Mouse (Mus musculus) olfactory bulb, adult 2 months (tissue): ENCODE data around the gene Pgpep1. TPM values are rescaled to one million over a fixed set of nuclear protein-coding genes. Genes with fewer than 3 reads are reported as not detected.

Experiments
- H3K27ac ChIP-seq: fragments of 200-500 bp; 2 replicates; pipeline ENCODE4 v1.5.1; 2012; ENCODE audit warnings: low read depth, low read length; ENCODE audit not compliant: insufficient read depth
- H3K4me1 ChIP-seq: fragments of 200-500 bp; 2 replicates; pipeline ENCODE4 v1.6.1; 2012; ENCODE audit warnings: low read length; ENCODE audit not compliant: control insufficient read depth, insufficient read depth
- H3K4me3 ChIP-seq: fragments of 200-500 bp; 2 replicates; pipeline ENCODE4 v1.5.1; 2012; ENCODE audit warnings: mild to moderate bottlenecking, low read depth, low read length, moderate library complexity; ENCODE audit not compliant: insufficient read depth
- CTCF ChIP-seq: fragments of 200-500 bp; IDR thresholded peaks from 2 replicates; pipeline ENCODE4 v1.5.1; 2012; ENCODE audit warnings: low read depth, mild to moderate bottlenecking, low read length, moderate library complexity; ENCODE audit not compliant: insufficient read depth
- POLR2A ChIP-seq: fragments of 200-500 bp; IDR thresholded peaks from 2 replicates; pipeline ENCODE4 v1.6.1; 2012; ENCODE audit warnings: mild to moderate bottlenecking, low read depth, low read length, moderate library complexity; ENCODE audit not compliant: insufficient read depth
- WGBS: fragments of 180-500 bp; shearing (Covaris S2); methylation state at CpG from one replicate; pipeline ENCODE4 v1.1.7; 2018; 5-methylcytosine and 5-hydroxymethylcytosine counted together
- polyA plus RNA-seq: library from polyadenylated mRNA; stranded (reverse); fragments of >200 nt; gene quantifications from 2 replicates; pipeline ENCODE4 v1.2.4, GENCODE M21; 2012; ENCODE audit warnings: low replicate concordance; ENCODE audit not compliant: missing spikeins, insufficient read depth, insufficient read length

Pgpep1 gene
- polyA plus RNA-seq, 1 experiment = not detected

- WGBS = 93% methylated on average over 3 of the region's 3 CpGs
- TF ChIP-seq CTCF (no peak), POLR2A (no peak)
- no peak overlapping the region for H3K4me3 ChIP-seq
- H3K27ac ChIP-seq = no peak overlapping the region
- H3K4me1 ChIP-seq = peaks cover 27% of the 10 kb centered on the region
Observed at GRCm38 (mm10) chr8:70680039-70680438, 19.9 kb upstream of the Pgpep1 start.

- 91% methylated on average over 4 of the region's 4 CpGs for WGBS
- no peak overlapping the region for H3K4me3 ChIP-seq
- no peak overlapping the region for H3K27ac ChIP-seq
- no peak for TF ChIP-seq CTCF
- TF ChIP-seq POLR2A = no peak
- H3K4me1 ChIP-seq = peaks cover 28% of the 10 kb centered on the region
Observed at GRCm38 (mm10) chr8:70679404-70679803, 19.2 kb upstream of the Pgpep1 start.

GRCm38 (mm10) chr8:70678679-70679078 is 18.5 kb upstream of the Pgpep1 start:
- TF ChIP-seq POLR2A (no peak), CTCF (no peak)
- Histone ChIP-seq H3K4me3 (no peak overlapping the region), H3K4me1 (peaks cover 25% of the 10 kb centered on the region), H3K27ac (no peak overlapping the region)

- Histone ChIP-seq H3K27ac (no peak overlapping the region), H3K4me3 (no peak overlapping the region), H3K4me1 (peaks cover 22% of the 10 kb centered on the region)
- WGBS = 92% methylated on average over 15 of the region's 15 CpGs
- TF ChIP-seq CTCF (no peak), POLR2A (no peak)
Observed at GRCm38 (mm10) chr8:70677451-70678080, 17.4 kb upstream of the Pgpep1 start.

GRCm38 (mm10) chr8:70675336-70675735 is 15.1 kb upstream of the Pgpep1 start:
- 92% methylated on average over 1 of the region's 1 CpGs for WGBS
- Histone ChIP-seq H3K27ac (no peak overlapping the region), H3K4me3 (no peak overlapping the region), H3K4me1 (peaks cover 17% of the 10 kb centered on the region)
- TF ChIP-seq CTCF (no peak), POLR2A (no peak)

GRCm38 (mm10) chr8:70674716-70675115 is 14.5 kb upstream of the Pgpep1 start:
- Histone ChIP-seq H3K27ac (no peak overlapping the region), H3K4me3 (no peak overlapping the region), H3K4me1 (peaks cover 17% of the 10 kb centered on the region)
- 58% methylated on average over 4 of the region's 4 CpGs for WGBS
- no peak for TF ChIP-seq POLR2A
- TF ChIP-seq CTCF = no peak

- H3K4me1 ChIP-seq = peaks cover 17% of the 10 kb centered on the region
- no peak for TF ChIP-seq POLR2A
- WGBS = 90% methylated on average over 3 of the region's 3 CpGs
- H3K27ac ChIP-seq = peak overlapping the region; percentile 81
- H3K4me3 ChIP-seq = no peak overlapping the region
Observed at GRCm38 (mm10) chr8:70674109-70674508, 13.9 kb upstream of the Pgpep1 start.

GRCm38 (mm10) chr8:70673079-70673856 is 13.1 kb upstream of the Pgpep1 start, which contains the start of gene Lsm4:
TSS of gene Lsm4 (plus strand) at chr8:70673248.
- peak; percentile 82 for TF ChIP-seq CTCF
- TF ChIP-seq POLR2A = 0 out of 2 replicates have a peak, but pooled peaks have one; percentile 19
- WGBS = under 1% methylated on average over 60 of the region's 60 CpGs

GRCm38 (mm10) chr8:70672325-70673078 is 12.3 kb upstream of the Pgpep1 start:
- peak overlapping the region; percentile 53; the same call in 1 of the 2 replicates for H3K27ac ChIP-seq
- H3K4me3 ChIP-seq = peak overlapping the region; percentile 26
- no peak for TF ChIP-seq POLR2A
- no peak for TF ChIP-seq CTCF
- peaks cover 17% of the 10 kb centered on the region for H3K4me1 ChIP-seq
- 33% methylated on average over 19 of the region's 19 CpGs for WGBS

More at GRCm38 (mm10) chr8:70673079-70673856, 13.1 kb upstream of the Pgpep1 start, which contains the start of gene Lsm4:
- peaks cover 17% of the 10 kb centered on the region for H3K4me1 ChIP-seq
- peak within 1 kb of the TSS; percentile 81 for H3K27ac ChIP-seq
- peak within 1 kb of the TSS; percentile 58 for H3K4me3 ChIP-seq
